Mouse (Mus musculus) bone marrow macrophage, adult 2 months (primary cell): Measurements from ENCODE around the gene Cmip.

Experiments
- CTCF ChIP-seq: IDR thresholded peaks from 2 replicates; pipeline ENCODE4 v1.5.1; 2012; ENCODE audit warnings: low read depth, mild to moderate bottlenecking, low read length, moderate library complexity
- POLR2A ChIP-seq: IDR thresholded peaks from 2 replicates; pipeline ENCODE4 v1.6.1; 2012; ENCODE audit warnings: mild to moderate bottlenecking, low read depth, low read length, borderline replicate concordance

- TF ChIP-seq CTCF (no peak), POLR2A (no peak)
Observed at GRCm38 (mm10) chr8:117366475-117366874, 109.6 kb downstream of the Cmip start.
